ENCODE assay signal across 8 mouse cellular contexts in genomic region chr11:109069326-109069709, GRCm38 (mm10).
DNase-seq lines count a peak whose midpoint lies in the region; ATAC-seq and TF ChIP-seq lines count a peak whose summit lies in the region.
"Had no signal": no experiment of that assay in that cellular context is flagged by ENCODE, and none has a peak within 500 bp of the region (broad histone marks: within the 10 kb centered on the region; RNA-seq: fewer than 3 reads in every experiment).

No protein-coding gene starts in this region.

- TF ChIP-seq EP300 in lung, postnatal 0 days (IDR thresholded peaks at IDR 0.05) = no peak
- TF ChIP-seq EP300 in stomach, postnatal 0 days (optimal IDR thresholded peaks at IDR 0.05) = no peak

- no peak overlapping the region for H3K9ac ChIP-seq in lung, postnatal 0 days (replicated peaks; ENCODE audit: low read depth)
- H3K9ac ChIP-seq in stomach, postnatal 0 days (ENCODE audit: low read length) = no peak overlapping the region

- H3K27ac ChIP-seq in lung, postnatal 0 days (ENCODE audit: low read length) = no peak overlapping the region
- H3K27ac ChIP-seq in limb, embryonic 10.5 days = peak overlapping the region; percentile 56; the same call in 1 of the 2 replicates
- H3K27ac ChIP-seq in stomach, postnatal 0 days (replicated peaks) = no peak overlapping the region

- H3K36me3 ChIP-seq in lung, postnatal 0 days (ENCODE audit: insufficient read depth, low read length) = no peaks in the 10 kb centered on the region
- H3K36me3 ChIP-seq in limb, embryonic 10.5 days = no peaks in the 10 kb centered on the region
- no peaks in the 10 kb centered on the region for H3K36me3 ChIP-seq in stomach, postnatal 0 days (ENCODE audit: control insufficient read depth, insufficient read depth, low read length)

- H3K4me1 ChIP-seq in lung, postnatal 0 days (ENCODE audit: insufficient read depth, low read depth, low read length) = peaks cover 10% of the 10 kb centered on the region; the same call in 1 of the 2 replicates
- H3K4me1 ChIP-seq in limb, embryonic 10.5 days = peaks cover 34% of the 10 kb centered on the region
- no peaks in the 10 kb centered on the region for H3K4me1 ChIP-seq in stomach, postnatal 0 days (replicated peaks; ENCODE audit: control insufficient read depth, insufficient read depth)

- no peak; the same call in 1 of the 2 replicates for ATAC-seq in lung, postnatal 0 days
- ATAC-seq in stomach, postnatal 0 days (ENCODE audit: low FRiP score, low TSS enrichment) = peak; percentile 10; the same call in 1 of the 2 replicates
- ATAC-seq: Patski had no signal

- no peak for TF ChIP-seq CTCF in lung, postnatal 0 days (IDR thresholded peaks at IDR 0.05)
- no peak for TF ChIP-seq CTCF in stomach, postnatal 0 days (IDR thresholded peaks at IDR 0.05; ENCODE audit: low read depth)

- H3K4me3 ChIP-seq in lung, postnatal 0 days (ENCODE audit: low read depth, low read length) = no peak overlapping the region
- no peak overlapping the region for H3K4me3 ChIP-seq in limb, embryonic 10.5 days
- no peak overlapping the region for H3K4me3 ChIP-seq in stomach, postnatal 0 days (ENCODE audit: low read depth, low read length)

- DNase-seq in lung, postnatal 0 days (ENCODE audit: low spot score) = peak; percentile 19
- DNase-seq in lung, postnatal 25 days (ENCODE audit: low spot score) = no peak
- DNase-seq in cerebellum, postnatal 14 days = peak; percentile 63
- no peak for DNase-seq in limb, embryonic 10.5 days (ENCODE audit: low spot score)
- DNase-seq in stomach, postnatal 0 days (ENCODE audit: low spot score) = no peak
- no peak for DNase-seq in MN1 (ENCODE audit: low spot score)
- DNase-seq in right cerebral cortex, postnatal 14 days = no peak

- no peaks in the 10 kb centered on the region for H3K27me3 ChIP-seq in lung, postnatal 0 days (replicated peaks; ENCODE audit: insufficient read depth, low read length)
- H3K27me3 ChIP-seq in limb, embryonic 10.5 days (ENCODE audit: low read depth, poor library complexity, severe bottlenecking) = peaks cover 14% of the 10 kb centered on the region
- no peaks in the 10 kb centered on the region for H3K27me3 ChIP-seq in stomach, postnatal 0 days (ENCODE audit: control insufficient read depth, insufficient read depth, low read length)

- WGBS in lung, postnatal 0 days = 59% methylated on average over 6 of the region's 6 CpGs
- WGBS in limb, embryonic 10.5 days = 41% methylated on average over 6 of the region's 6 CpGs
- 57% methylated on average over 6 of the region's 6 CpGs for WGBS in stomach, postnatal 0 days

- H3K4me2 ChIP-seq in lung, postnatal 0 days (replicated peaks; ENCODE audit: low read depth, low read length) = no peak overlapping the region
- H3K4me2 ChIP-seq in stomach, postnatal 0 days (replicated peaks; ENCODE audit: low read depth) = no peak overlapping the region

- no peaks in the 10 kb centered on the region for H3K9me3 ChIP-seq in lung, postnatal 0 days (ENCODE audit: low read length)
- H3K9me3 ChIP-seq in limb, embryonic 10.5 days (replicated peaks) = no peaks in the 10 kb centered on the region
- H3K9me3 ChIP-seq in stomach, postnatal 0 days (ENCODE audit: control insufficient read depth, low read length) = no peaks in the 10 kb centered on the region

Comparison
In these comparisons a context has a peak if more than half of its experiments do, and no peak if none do; other contexts are left out.
1. DNase-seq: peak in lung, postnatal 0 days (single experiment) and cerebellum, postnatal 14 days (2 of 2); none in lung, postnatal 25 days (single experiment), limb, embryonic 10.5 days (single experiment), stomach, postnatal 0 days (single experiment), MN1 (single experiment) and right cerebral cortex, postnatal 14 days (single experiment).